Mouse (Mus musculus): ENCODE data around the gene Ubac1. TPM values are rescaled to one million over a fixed set of nuclear protein-coding genes. Genes with fewer than 3 reads are reported as not detected.
A peak's percentile ranks its signal among the peaks of the same experiment; 100 is the strongest.

Ubac1 gene
- total and polyA plus RNA-seq, 3 experiments, result 80.3 to 99.7 (median 90.0) TPM

- Histone ChIP-seq H3K79me2 (replicated peaks; ENCODE audit: control insufficient read depth, extremely low read depth, insufficient read depth, poor library complexity, severe bottlenecking) (no peaks in the 10 kb centered on the region), H3K27me3 (replicated peaks) (no peaks in the 10 kb centered on the region), H3K4me2 (ENCODE audit: insufficient read depth, low read depth, poor library complexity, severe bottlenecking) (no peak overlapping the region), H3K4me1 (ENCODE audit: control insufficient read depth in 1 of 2, insufficient read depth in 2 of 2) (peaks cover 34 to 93% of the 10 kb centered on the region in 2 experiments), H3K9ac (ENCODE audit: insufficient read depth, low read depth) (no peak overlapping the region), H3K27ac (ENCODE audit: insufficient read depth, low read depth) (no peak overlapping the region), H3K4me3 (replicated peaks in 1 of 3; ENCODE audit: low read depth in 2 of 3, low read length in 2 of 3, poor library complexity in 1 of 3) (no peak overlapping the region), H3K9me3 (replicated peaks; ENCODE audit: low read length) (no peaks in the 10 kb centered on the region), H3K36me3 (replicated peaks in 1 of 2; ENCODE audit: control insufficient read depth in 1 of 2, insufficient read depth in 1 of 2, low read length in 1 of 2) (peaks cover 0 to 4% of the 10 kb centered on the region in 2 experiments)
- dilution Hi-C loops (cut with MboI; ENCODE audit: extremely low pct_ligation_motif_present, extremely low pct_unique_long_range_greater_than_20kb, low sequenced_read_pairs) (no loop called here), in situ Hi-C loops (cut with MboI; ENCODE audit: low pct_ligation_motif_present, low pct_unique_long_range_greater_than_20kb, low sequenced_read_pairs) (loop anchor here (5.0 kb wide), 1 partner anchor 59 kb away; the partner anchor contains the start of gene Nacc2)
- no peak for DNase-seq (ENCODE audit: extremely low read depth)
- TF ChIP-seq PAX5 (IDR thresholded peaks at IDR 0.05; ENCODE audit: low read length) (no peak), ZNF384 (IDR thresholded peaks at IDR 0.05; ENCODE audit: low read depth, low read length) (no peak), CHD2 (IDR thresholded peaks at IDR 0.05; ENCODE audit: low read length) (no peak), CHD1 (IDR thresholded peaks at IDR 0.05; ENCODE audit: low read depth, low read length) (no peak)
Observed at GRCm38 (mm10) chr2:26062742-26063427, 41.3 kb upstream of the Ubac1 start.

GRCm38 (mm10) chr2:26062241-26062640, 40.7 kb upstream of the Ubac1 start:
- dilution Hi-C loops (cut with MboI; ENCODE audit: extremely low pct_ligation_motif_present, extremely low pct_unique_long_range_greater_than_20kb, low sequenced_read_pairs), result no loop called here
- in situ Hi-C loops (cut with MboI; ENCODE audit: low pct_ligation_motif_present, low pct_unique_long_range_greater_than_20kb, low sequenced_read_pairs), result loop anchor here (5.0 kb wide), 1 partner anchor 60 kb away; the partner anchor contains the start of gene Nacc2
- H3K9me3 ChIP-seq (replicated peaks; ENCODE audit: low read length), result no peaks in the 10 kb centered on the region
- H3K27me3 ChIP-seq (replicated peaks), result no peaks in the 10 kb centered on the region
- H3K4me3 ChIP-seq (replicated peaks in 1 of 3; ENCODE audit: low read depth in 2 of 3, low read length in 2 of 3, poor library complexity in 1 of 3), result no peak overlapping the region
- H3K4me1 ChIP-seq (ENCODE audit: control insufficient read depth in 1 of 2, insufficient read depth in 2 of 2), result peaks cover 32 to 87% of the 10 kb centered on the region in 2 experiments
- H3K4me2 ChIP-seq (ENCODE audit: insufficient read depth, low read depth, poor library complexity, severe bottlenecking), result no peak overlapping the region
- no peak overlapping the region for H3K9ac ChIP-seq (ENCODE audit: insufficient read depth, low read depth)
- TF ChIP-seq HCFC1 (IDR thresholded peaks at IDR 0.05; ENCODE audit: low read depth, low read length), result no peak
- no peak for TF ChIP-seq RCOR1 (conservative IDR thresholded peaks at IDR 0.05; ENCODE audit: low read depth, low read length)
- TF ChIP-seq NRF1 (IDR thresholded peaks at IDR 0.05; ENCODE audit: low read depth, low read length), result no peak
- no peak for TF ChIP-seq PAX5 (IDR thresholded peaks at IDR 0.05; ENCODE audit: low read length)
- no peak for TF ChIP-seq RAD21 (IDR thresholded peaks at IDR 0.05; ENCODE audit: low read depth, low read length)
- peaks cover 0 to 4% of the 10 kb centered on the region in 2 experiments for H3K36me3 ChIP-seq (replicated peaks in 1 of 2; ENCODE audit: control insufficient read depth in 1 of 2, insufficient read depth in 1 of 2, low read length in 1 of 2)
- no peaks in the 10 kb centered on the region for H3K79me2 ChIP-seq (replicated peaks; ENCODE audit: control insufficient read depth, extremely low read depth, insufficient read depth, poor library complexity, severe bottlenecking)
- H3K27ac ChIP-seq (ENCODE audit: insufficient read depth, low read depth), result no peak overlapping the region
- no peak for DNase-seq (ENCODE audit: extremely low read depth)

DNA sequence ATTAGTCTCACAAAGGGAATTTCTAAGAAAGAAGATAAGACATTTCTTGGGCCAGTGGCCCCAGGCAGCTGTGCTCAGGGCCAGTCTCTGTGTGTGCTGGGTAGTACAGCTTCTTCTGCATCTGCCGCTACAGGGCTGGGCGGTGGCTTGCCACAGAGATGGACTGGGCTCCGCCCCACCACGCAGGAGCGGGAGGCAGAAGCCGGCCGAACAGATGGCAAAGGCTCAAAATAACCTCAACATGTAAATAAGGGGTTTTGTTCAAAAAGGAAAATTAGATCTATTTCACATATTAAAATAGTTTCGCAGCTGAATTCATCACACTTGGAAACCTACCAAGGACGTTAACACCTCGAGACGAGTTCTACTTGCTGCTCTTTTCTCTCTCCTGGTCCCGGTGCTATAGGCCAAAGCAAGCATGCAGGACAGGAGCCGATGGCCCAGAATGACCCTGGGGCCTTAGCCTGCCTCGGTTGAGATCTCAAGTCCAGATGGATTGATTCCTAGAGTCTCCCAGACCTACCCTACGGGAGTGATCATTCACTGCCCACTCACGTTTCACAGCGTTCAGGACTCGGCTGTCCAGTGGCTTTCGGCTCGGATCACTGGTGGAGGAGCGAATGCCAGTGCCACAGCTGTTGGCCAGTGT, 39.6 kb upstream of the Ubac1 start:
- Histone ChIP-seq H3K4me1 (ENCODE audit: control insufficient read depth in 1 of 2, insufficient read depth in 2 of 2) (peaks cover 26 to 85% of the 10 kb centered on the region in 2 experiments), H3K36me3 (replicated peaks in 1 of 2; ENCODE audit: control insufficient read depth in 1 of 2, insufficient read depth in 1 of 2, low read length in 1 of 2) (peaks cover 0 to 4% of the 10 kb centered on the region in 2 experiments), H3K4me2 (ENCODE audit: insufficient read depth, low read depth, poor library complexity, severe bottlenecking) (peak overlapping the region; percentile 12; the same call in 1 of the 2 replicates), H3K79me2 (replicated peaks; ENCODE audit: control insufficient read depth, extremely low read depth, insufficient read depth, poor library complexity, severe bottlenecking) (no peaks in the 10 kb centered on the region), H3K27ac (ENCODE audit: insufficient read depth, low read depth) (no peak overlapping the region), H3K27me3 (replicated peaks) (no peaks in the 10 kb centered on the region), H3K9me3 (replicated peaks; ENCODE audit: low read length) (no peaks in the 10 kb centered on the region), H3K9ac (ENCODE audit: insufficient read depth, low read depth) (no peak overlapping the region), H3K4me3 (replicated peaks in 1 of 3; ENCODE audit: low read depth in 2 of 3, low read length in 2 of 3, poor library complexity in 1 of 3) (peak overlapping the region in 1 of 3 experiments; percentile 16)
- peak; percentile 67 for DNase-seq (ENCODE audit: extremely low read depth)
- dilution Hi-C loops (cut with MboI; ENCODE audit: extremely low pct_ligation_motif_present, extremely low pct_unique_long_range_greater_than_20kb, low sequenced_read_pairs) (no loop called here), in situ Hi-C loops (cut with MboI; ENCODE audit: low pct_ligation_motif_present, low pct_unique_long_range_greater_than_20kb, low sequenced_read_pairs) (loop anchor here (5.0 kb wide), 1 partner anchor 61 kb away; the partner anchor contains the start of gene Nacc2)
- peak; percentile 34; the same call in 1 of the 2 replicates for TF ChIP-seq POLR2A (IDR thresholded peaks at IDR 0.05; ENCODE audit: low read depth, low read length)
- no peak for TF ChIP-seq SMC3 (IDR thresholded peaks at IDR 0.05; ENCODE audit: low read depth, low read length)
- no peak for TF ChIP-seq NELFE (IDR thresholded peaks at IDR 0.05; ENCODE audit: low read depth, low read length)
- TF ChIP-seq E2F4 (IDR thresholded peaks at IDR 0.05; ENCODE audit: insufficient replicate concordance, low read depth, low read length), result no peak
- no peak; the same call in 1 of the 2 replicates for TF ChIP-seq TCF12 (IDR thresholded peaks at IDR 0.05; ENCODE audit: low read depth, low read length)
- no peak for TF ChIP-seq JUND (conservative IDR thresholded peaks at IDR 0.05; ENCODE audit: low read depth, low read length)
- TF ChIP-seq MEF2A (IDR thresholded peaks at IDR 0.05; ENCODE audit: borderline replicate concordance, low read depth, low read length), result peak; percentile 75; the same call in 1 of the 2 replicates
- no peak for TF ChIP-seq KAT2A (IDR thresholded peaks at IDR 0.05; ENCODE audit: insufficient replicate concordance, low read length)
- no peak for TF ChIP-seq MXI1 (IDR thresholded peaks at IDR 0.05; ENCODE audit: low read depth, low read length)
- no peak for TF ChIP-seq CHD2 (IDR thresholded peaks at IDR 0.05; ENCODE audit: low read length)
- TF ChIP-seq TBP (conservative IDR thresholded peaks at IDR 0.05; ENCODE audit: low read depth, low read length), result 0 out of 2 replicates have a peak, but pooled peaks have one; percentile 23
- no peak for TF ChIP-seq BHLHE40 (IDR thresholded peaks at IDR 0.05; ENCODE audit: low read depth, low read length)
- TF ChIP-seq CTCF (conservative IDR thresholded peaks at IDR 0.05 in 1 of 2, IDR thresholded peaks at IDR 0.05 in 1 of 2; ENCODE audit: low read depth in 2 of 2, low read length in 2 of 2), result no peak
- TF ChIP-seq MYC (IDR thresholded peaks at IDR 0.05; ENCODE audit: low read depth, low read length), result no peak
- TF ChIP-seq JUN (IDR thresholded peaks at IDR 0.05; ENCODE audit: insufficient read depth, low read depth, low read length), result no peak
- TF ChIP-seq ZMIZ1 (IDR thresholded peaks at IDR 0.05; ENCODE audit: low read depth, low read length), result no peak
- no peak for TF ChIP-seq MAX (IDR thresholded peaks at IDR 0.05; ENCODE audit: low read length)

Measured in CH12.LX (cell line).